Mouse (Mus musculus) bone marrow macrophage, adult 2 months (primary cell): ENCODE measurements around the gene Hba-x.

Source experiments
- CTCF ChIP-seq: IDR thresholded peaks from 2 replicates; pipeline ENCODE4 v1.5.1; 2012; ENCODE audit warnings: low read depth, mild to moderate bottlenecking, low read length, moderate library complexity
- POLR2A ChIP-seq: IDR thresholded peaks from 2 replicates; pipeline ENCODE4 v1.6.1; 2012; ENCODE audit warnings: mild to moderate bottlenecking, low read depth, low read length, borderline replicate concordance

DNA sequence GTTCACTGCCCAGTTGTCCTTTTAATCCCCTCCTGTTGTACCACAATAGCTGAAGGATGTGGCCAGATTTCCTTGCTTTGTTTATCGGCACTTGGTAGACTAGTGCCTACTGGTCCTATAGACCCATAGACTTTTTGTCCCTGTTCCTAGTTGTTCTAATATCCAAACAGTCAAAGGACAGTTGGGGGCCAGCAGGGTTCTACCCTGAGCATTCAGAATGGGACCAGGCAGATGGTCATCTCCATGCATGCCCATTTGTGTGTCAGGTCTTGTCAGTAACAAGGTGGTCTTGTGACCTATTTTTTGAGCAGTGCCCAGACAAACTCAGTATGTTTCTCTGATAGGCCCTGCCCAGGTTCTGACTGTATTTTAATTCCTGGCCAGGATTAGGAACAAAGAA lies 49.2 kb upstream of the Hba-x start:
- no peak for TF ChIP-seq CTCF
- no peak for TF ChIP-seq POLR2A
